Mouse (Mus musculus): ENCODE results near the gene Ptpn12.
"Not testable (repeated sequence)": the region's sequence is repeated elsewhere in the genome, so short reads cannot be mapped to it uniquely, and the experiment has no call there.

Gene Ptpn12

GRCm38 (mm10) chr5:20952337-20952925, 103.3 kb downstream of the Ptpn12 start:
- DNase-seq (ENCODE audit: extremely low read depth, low read depth, low spot score) = no peak

GRCm38 (mm10) chr5:20951666-20952281, 103.9 kb downstream of the Ptpn12 start:
- peak; percentile 65 for DNase-seq (ENCODE audit: extremely low read depth, low read depth, low spot score)

GRCm38 (mm10) chr5:20950855-20951650, 104.7 kb downstream of the Ptpn12 start:
- no peak for DNase-seq (ENCODE audit: extremely low read depth, low read depth, low spot score)

- DNase-seq (ENCODE audit: extremely low read depth, low read depth, low spot score) = no peak
Measured at GRCm38 (mm10) chr5:20950516-20950854, 105.2 kb downstream of the Ptpn12 start.

- DNase-seq (ENCODE audit: extremely low read depth, low read depth, low spot score) = no peak
Measured at GRCm38 (mm10) chr5:20950093-20950492, 105.6 kb downstream of the Ptpn12 start.

GRCm38 (mm10) chr5:20946906-20947305, 108.8 kb downstream of the Ptpn12 start:
- no peak for DNase-seq (ENCODE audit: extremely low read depth, low read depth, low spot score)

GRCm38 (mm10) chr5:20944961-20945748, 110.6 kb downstream of the Ptpn12 start:
- no peak for DNase-seq (ENCODE audit: extremely low read depth, low read depth, low spot score)

GRCm38 (mm10) chr5:20943791-20944190, 111.9 kb downstream of the Ptpn12 start:
- not testable (repeated sequence) for DNase-seq (ENCODE audit: extremely low read depth, low read depth, low spot score)

- DNase-seq (ENCODE audit: extremely low read depth, low read depth, low spot score) = no peak
Measured at GRCm38 (mm10) chr5:20942523-20942922, 113.2 kb downstream of the Ptpn12 start.

- DNase-seq (ENCODE audit: extremely low read depth, low read depth, low spot score) = peak; percentile 36
Measured at GRCm38 (mm10) chr5:20941205-20941604, 114.5 kb downstream of the Ptpn12 start.

- DNase-seq (ENCODE audit: extremely low read depth, low read depth, low spot score) = no peak
Measured at GRCm38 (mm10) chr5:20940696-20941095, 115.0 kb downstream of the Ptpn12 start.

- DNase-seq (ENCODE audit: extremely low read depth, low read depth, low spot score) = no peak
Measured at GRCm38 (mm10) chr5:20940040-20940571, 115.6 kb downstream of the Ptpn12 start.

GRCm38 (mm10) chr5:20938523-20938922, 117.2 kb downstream of the Ptpn12 start:
- DNase-seq (ENCODE audit: extremely low read depth, low read depth, low spot score) = no peak
